Mouse (Mus musculus): ENCODE measurements around the gene Kap.
A peak's percentile ranks its signal among the peaks of the same experiment; 100 is the strongest.
"Not testable (repeated sequence)": the region's sequence is repeated elsewhere in the genome, so short reads cannot be mapped to it uniquely, and the experiment has no call there.

Gene Kap

DNA sequence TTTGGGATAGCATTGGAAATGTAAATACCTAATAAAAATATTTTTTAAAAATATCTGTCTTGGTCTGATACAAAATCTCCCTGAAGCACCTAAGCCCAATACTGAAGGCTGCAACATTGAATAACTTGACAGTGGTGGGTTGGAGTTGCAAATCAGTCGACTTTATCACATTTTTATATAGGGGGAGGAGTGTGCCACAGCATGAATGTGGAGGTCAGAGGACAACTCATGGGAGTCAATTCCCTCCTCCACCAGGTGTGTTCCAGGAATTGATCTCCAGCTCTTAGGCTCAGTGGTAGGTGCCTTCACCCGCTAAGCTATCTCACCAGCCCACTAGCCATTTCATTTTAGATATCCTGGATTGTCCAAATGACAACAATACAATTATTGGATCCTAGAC, 4.2 kb downstream of the Kap start:
- Histone ChIP-seq H3K36me3 (ENCODE audit: insufficient read depth, low read length) (no peaks in the 10 kb centered on the region), H3K4me3 (replicated peaks; ENCODE audit: low read length) (no peak overlapping the region), H3K27me3 (ENCODE audit: insufficient read depth, low read length) (no peaks in the 10 kb centered on the region), H3K9me3 (ENCODE audit: low read length) (no peaks in the 10 kb centered on the region), H3K4me1 (replicated peaks; ENCODE audit: low read depth, low read length) (no peaks in the 10 kb centered on the region)
- TF ChIP-seq NANOG (IDR thresholded peaks at IDR 0.05; ENCODE audit: borderline replicate concordance, low read length) (no peak), CTCF (conservative IDR thresholded peaks at IDR 0.05; ENCODE audit: low read length) (no peak), POU5F1 (IDR thresholded peaks at IDR 0.05; ENCODE audit: borderline replicate concordance, low read length) (no peak)

GRCm38 (mm10) chr6:133848861-133849260, 4.7 kb downstream of the Kap start:
- not testable (repeated sequence) for H3K36me3 ChIP-seq (ENCODE audit: insufficient read depth, low read length); H3K9me3 ChIP-seq (ENCODE audit: low read length); H3K4me3 ChIP-seq (replicated peaks; ENCODE audit: low read length); H3K27me3 ChIP-seq (ENCODE audit: insufficient read depth, low read length); H3K4me1 ChIP-seq (replicated peaks; ENCODE audit: low read depth, low read length)

- H3K36me3 ChIP-seq (ENCODE audit: insufficient read depth, low read length); H3K27me3 ChIP-seq (ENCODE audit: insufficient read depth, low read length); H3K4me1 ChIP-seq (replicated peaks; ENCODE audit: low read depth, low read length): not testable (repeated sequence)
- Histone ChIP-seq H3K4me3 (replicated peaks; ENCODE audit: low read length) (peak overlapping the region; percentile 78), H3K9me3 (ENCODE audit: low read length) (peaks cover 24% of the 10 kb centered on the region)
These were observed 15.1 kb downstream of the Kap start for GRCm38 (mm10) chr6:133838296-133838995.

DNA sequence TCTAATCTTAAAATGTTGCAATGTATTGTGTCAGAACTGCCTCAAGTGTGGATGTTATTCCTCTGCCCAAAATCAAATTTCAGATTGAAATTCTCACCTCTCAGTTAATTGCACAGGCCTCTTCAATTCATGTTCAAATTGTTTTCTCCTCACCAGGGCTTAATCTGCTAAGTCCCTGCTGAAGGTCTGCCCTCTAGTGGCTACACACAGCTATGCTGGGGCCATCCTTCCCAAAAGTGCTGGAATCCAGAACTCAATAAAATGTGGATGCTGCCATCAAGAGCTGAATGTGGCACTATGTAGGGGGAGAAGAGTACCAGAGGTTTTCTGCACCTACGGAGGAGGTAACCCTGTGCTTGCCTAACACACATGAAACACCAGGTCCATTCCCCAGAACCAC, 41.2 kb downstream of the Kap start:
- no peaks in the 10 kb centered on the region for H3K27me3 ChIP-seq (ENCODE audit: insufficient read depth, low read length)
- peak; percentile 95 for TF ChIP-seq CTCF (conservative IDR thresholded peaks at IDR 0.05; ENCODE audit: low read length)
- TF ChIP-seq NANOG (IDR thresholded peaks at IDR 0.05; ENCODE audit: borderline replicate concordance, low read length): no peak
- H3K4me3 ChIP-seq (replicated peaks; ENCODE audit: low read length): no peak overlapping the region
- H3K9me3 ChIP-seq (ENCODE audit: low read length): no peaks in the 10 kb centered on the region
- H3K36me3 ChIP-seq (ENCODE audit: insufficient read depth, low read length): no peaks in the 10 kb centered on the region
- no peaks in the 10 kb centered on the region for H3K4me1 ChIP-seq (replicated peaks; ENCODE audit: low read depth, low read length)
